Mouse (Mus musculus) E14TG2a.4 (cell line): ENCODE data around the gene Egr4.

Experiments used
- H3K27me3 ChIP-seq: 2 replicates; pipeline ENCODE4 v1.6.1; 2014; ENCODE audit warnings: low read length, control low read depth; ENCODE audit not compliant: insufficient read depth
- H3K36me3 ChIP-seq: 2 replicates; pipeline ENCODE4 v1.6.1; 2014; ENCODE audit warnings: low read length, control low read depth; ENCODE audit not compliant: insufficient read depth
- H3K4me1 ChIP-seq: replicated peaks from 2 replicates; pipeline ENCODE4 v1.6.1; 2014; ENCODE audit warnings: low read depth, low read length, control low read depth
- H3K4me3 ChIP-seq: replicated peaks from 2 replicates; pipeline ENCODE4 v1.5.1; 2014; ENCODE audit warnings: mild to moderate bottlenecking, low read length
- H3K9me3 ChIP-seq: 2 replicates; pipeline ENCODE4 v1.6.1; 2014; ENCODE audit warnings: low read length, control low read depth
- CTCF ChIP-seq: conservative IDR thresholded peaks from 2 replicates; pipeline ENCODE4 v1.5.1; 2014; ENCODE audit warnings: low read length
- NANOG ChIP-seq: IDR thresholded peaks from 2 replicates; pipeline ENCODE4 v1.6.1; 2014; ENCODE audit warnings: borderline replicate concordance, low read length, mixed read lengths
- POU5F1 ChIP-seq: IDR thresholded peaks from 2 replicates; pipeline ENCODE4 v1.6.1; 2014; ENCODE audit warnings: low read length, borderline replicate concordance

Egr4 gene

GRCm38 (mm10) chr6:85485738-85486137, 27.7 kb downstream of the Egr4 start:
- Histone ChIP-seq H3K36me3 (no peaks in the 10 kb centered on the region), H3K4me3 (no peak overlapping the region), H3K4me1 (peaks cover 43% of the 10 kb centered on the region), H3K9me3 (no peaks in the 10 kb centered on the region; the same call in 1 of the 2 replicates), H3K27me3 (peaks cover 66% of the 10 kb centered on the region)
- TF ChIP-seq POU5F1 (no peak), CTCF (no peak), NANOG (no peak)

- Histone ChIP-seq H3K4me1 (peaks cover 35% of the 10 kb centered on the region), H3K4me3 (peak overlapping the region; percentile 80), H3K27me3 (peaks cover 83% of the 10 kb centered on the region), H3K36me3 (no peaks in the 10 kb centered on the region), H3K9me3 (no peaks in the 10 kb centered on the region; the same call in 1 of the 2 replicates)
- no peak for TF ChIP-seq CTCF
- TF ChIP-seq POU5F1 = no peak
- no peak for TF ChIP-seq NANOG
Observed at GRCm38 (mm10) chr6:85483843-85484721, 29.3 kb downstream of the Egr4 start.

- H3K27me3 ChIP-seq = peaks cover 79% of the 10 kb centered on the region
- TF ChIP-seq NANOG (no peak), POU5F1 (no peak), CTCF (no peak)
- H3K4me1 ChIP-seq = peaks cover 51% of the 10 kb centered on the region
- no peak overlapping the region for H3K4me3 ChIP-seq
- H3K9me3 ChIP-seq = no peaks in the 10 kb centered on the region
- no peaks in the 10 kb centered on the region for H3K36me3 ChIP-seq
Observed at GRCm38 (mm10) chr6:85480685-85481084, 32.7 kb downstream of the Egr4 start.

- Histone ChIP-seq H3K36me3 (no peaks in the 10 kb centered on the region), H3K9me3 (no peaks in the 10 kb centered on the region), H3K27me3 (peaks cover 72% of the 10 kb centered on the region), H3K4me1 (peaks cover 56% of the 10 kb centered on the region), H3K4me3 (no peak overlapping the region)
- no peak for TF ChIP-seq POU5F1
- no peak for TF ChIP-seq CTCF
- no peak for TF ChIP-seq NANOG
Observed at GRCm38 (mm10) chr6:85479979-85480378, 33.4 kb downstream of the Egr4 start.

- Histone ChIP-seq H3K36me3 (no peaks in the 10 kb centered on the region), H3K4me3 (peak overlapping the region; percentile 50), H3K4me1 (peaks cover 49% of the 10 kb centered on the region), H3K9me3 (no peaks in the 10 kb centered on the region), H3K27me3 (peaks cover 56% of the 10 kb centered on the region)
- TF ChIP-seq POU5F1 (no peak), CTCF (no peak), NANOG (no peak)
Observed at GRCm38 (mm10) chr6:85478416-85478815, 35.0 kb downstream of the Egr4 start.

- H3K36me3 ChIP-seq = no peaks in the 10 kb centered on the region
- TF ChIP-seq CTCF (peak; percentile 93), NANOG (no peak)
- H3K4me3 ChIP-seq = peak overlapping the region; percentile 50; the same call in 1 of the 2 replicates
- H3K27me3 ChIP-seq = peaks cover 48% of the 10 kb centered on the region
- H3K4me1 ChIP-seq = peaks cover 55% of the 10 kb centered on the region
- no peaks in the 10 kb centered on the region for H3K9me3 ChIP-seq
Observed at GRCm38 (mm10) chr6:85477366-85477917, 35.9 kb downstream of the Egr4 start.

- peaks cover 55% of the 10 kb centered on the region for H3K4me1 ChIP-seq
- H3K27me3 ChIP-seq = peaks cover 32% of the 10 kb centered on the region
- H3K4me3 ChIP-seq = no peak overlapping the region
- no peaks in the 10 kb centered on the region for H3K36me3 ChIP-seq
- no peaks in the 10 kb centered on the region for H3K9me3 ChIP-seq
- no peak for TF ChIP-seq CTCF
- TF ChIP-seq POU5F1 = no peak
- no peak for TF ChIP-seq NANOG
Observed at GRCm38 (mm10) chr6:85475581-85475980, 37.8 kb downstream of the Egr4 start.

GRCm38 (mm10) chr6:85472542-85472941, 40.8 kb downstream of the Egr4 start:
- no peak for TF ChIP-seq POU5F1
- TF ChIP-seq NANOG = no peak
- TF ChIP-seq CTCF = no peak
- peaks cover 26% of the 10 kb centered on the region for H3K36me3 ChIP-seq
- peaks cover 45% of the 10 kb centered on the region for H3K4me1 ChIP-seq
- no peak overlapping the region for H3K4me3 ChIP-seq
- peaks cover 3% of the 10 kb centered on the region; the same call in 1 of the 2 replicates for H3K27me3 ChIP-seq
- no peaks in the 10 kb centered on the region for H3K9me3 ChIP-seq
